Mouse (Mus musculus) heart, postnatal 4 days (tissue): ENCODE data around the gene Emb. TPM values are rescaled to one million over a fixed set of nuclear protein-coding genes. Genes with fewer than 3 reads are reported as not detected.

Experiments
- total RNA-seq, 2 experiments: library from RNA; stranded (reverse); gene quantifications; 2 replicates each; pipeline ENCODE4 v1.2.3; 2021

The Emb gene
- total RNA-seq, 2 experiments from 2014 or later, result 14.3 to 14.7 TPM

Other genes starting within 250 kb of the Emb start
- 10 to 100 TPM; 15.1 to 17.1 TPM for gene Parp8, start 183.0 kb upstream of the Emb start, total RNA-seq
- not detected for gene Gm17509, start 12.5 kb downstream of the Emb start, total RNA-seq